Mouse (Mus musculus): ENCODE measurements around the gene Wdfy1.

Wdfy1 gene

GRCm38 (mm10) chr1:79760656-79761055 lies 15.3 kb downstream of the Wdfy1 start:
- DNase-seq (ENCODE audit: low spot score in 2 of 2), result no peak

GRCm38 (mm10) chr1:79759436-79759972 lies 16.4 kb downstream of the Wdfy1 start:
- DNase-seq (ENCODE audit: low spot score in 2 of 2), result no peak

- no peak for DNase-seq (ENCODE audit: low spot score in 2 of 2)
These were observed 16.9 kb downstream of the Wdfy1 start for GRCm38 (mm10) chr1:79759006-79759405.

- DNase-seq (ENCODE audit: low spot score in 2 of 2), result no peak
These were observed 18.3 kb downstream of the Wdfy1 start for GRCm38 (mm10) chr1:79757597-79757996.

GRCm38 (mm10) chr1:79757161-79757560 lies 18.8 kb downstream of the Wdfy1 start:
- peak in 1 of 2 experiments; percentile 30 for DNase-seq (ENCODE audit: low spot score in 2 of 2)

GRCm38 (mm10) chr1:79756417-79756816 lies 19.5 kb downstream of the Wdfy1 start:
- DNase-seq (ENCODE audit: low spot score in 2 of 2), result no peak

GRCm38 (mm10) chr1:79755376-79755775 lies 20.6 kb downstream of the Wdfy1 start:
- no peak for DNase-seq (ENCODE audit: low spot score in 2 of 2)

GRCm38 (mm10) chr1:79754936-79755335 lies 21.0 kb downstream of the Wdfy1 start:
- no peak for DNase-seq (ENCODE audit: low spot score in 2 of 2)

GRCm38 (mm10) chr1:79753456-79753855 lies 22.5 kb downstream of the Wdfy1 start:
- no peak for DNase-seq (ENCODE audit: low spot score in 2 of 2)

GRCm38 (mm10) chr1:79752714-79753340 lies 23.1 kb downstream of the Wdfy1 start:
- no peak for DNase-seq (ENCODE audit: low spot score in 2 of 2)

- DNase-seq (ENCODE audit: low spot score in 2 of 2), result no peak
These were observed 23.8 kb downstream of the Wdfy1 start for GRCm38 (mm10) chr1:79752015-79752695.

- DNase-seq (ENCODE audit: low spot score in 2 of 2), result peak; percentile 59 to 62
These were observed 24.8 kb downstream of the Wdfy1 start for GRCm38 (mm10) chr1:79751186-79751585.

GRCm38 (mm10) chr1:79746056-79746455 lies 29.9 kb downstream of the Wdfy1 start:
- peak; percentile 80 to 86 for DNase-seq (ENCODE audit: low spot score in 2 of 2)

GRCm38 (mm10) chr1:79743385-79743784 lies 32.6 kb downstream of the Wdfy1 start:
- no peak for DNase-seq (ENCODE audit: low spot score in 2 of 2)

GRCm38 (mm10) chr1:79742949-79743348 lies 33.0 kb downstream of the Wdfy1 start:
- DNase-seq (ENCODE audit: low spot score in 2 of 2), result no peak

GRCm38 (mm10) chr1:79741002-79741401 lies 34.9 kb downstream of the Wdfy1 start:
- DNase-seq (ENCODE audit: low spot score in 2 of 2), result no peak

- DNase-seq (ENCODE audit: low spot score in 2 of 2), result no peak
These were observed 36.2 kb downstream of the Wdfy1 start for GRCm38 (mm10) chr1:79739726-79740125.

- DNase-seq (ENCODE audit: low spot score in 2 of 2), result no peak
These were observed 39.5 kb downstream of the Wdfy1 start for GRCm38 (mm10) chr1:79736408-79736807.

- DNase-seq (ENCODE audit: low spot score in 2 of 2), result no peak
These were observed 41.1 kb downstream of the Wdfy1 start for GRCm38 (mm10) chr1:79734794-79735193.

GRCm38 (mm10) chr1:79714152-79714923 lies 61.6 kb downstream of the Wdfy1 start:
- no peak for DNase-seq (ENCODE audit: low spot score in 2 of 2)

- no peak for DNase-seq (ENCODE audit: low spot score in 2 of 2)
These were observed 62.9 kb downstream of the Wdfy1 start for GRCm38 (mm10) chr1:79713081-79713480.
